Mouse (Mus musculus) hindbrain, embryonic 12.5 days (tissue): ENCODE measurements around the gene Cacnb2. TPM values are rescaled to one million over a fixed set of nuclear protein-coding genes. Genes with fewer than 3 reads are reported as not detected.

Source experiments
- ATAC-seq: fragments of 200-750 bp; cut with Nextera tagmentation; 2 replicates; pipeline ENCODE4 v1.8.0; 2017; ENCODE audit warnings: moderate TSS enrichment; ENCODE audit not compliant: low FRiP score
- H3K27ac ChIP-seq: fragments of 300-500 bp; sonication (generic); 2 replicates; pipeline ENCODE4 v1.5.1; 2016; ENCODE audit warnings: mild to moderate bottlenecking
- H3K27me3 ChIP-seq: fragments of 300-500 bp; sonication (generic); 2 replicates; pipeline ENCODE4 v1.6.1; 2016; ENCODE audit warnings: mild to moderate bottlenecking
- H3K36me3 ChIP-seq: fragments of 300-500 bp; sonication (generic); 2 replicates; pipeline ENCODE4 v1.6.1; 2016; ENCODE audit warnings: mild to moderate bottlenecking
- H3K4me1 ChIP-seq: fragments of 300-500 bp; sonication (generic); 2 replicates; pipeline ENCODE4 v1.6.1; 2016
- H3K4me2 ChIP-seq: fragments of 300-500 bp; sonication (generic); replicated peaks from 2 replicates; pipeline ENCODE4 v1.6.1; 2016; ENCODE audit warnings: mild to moderate bottlenecking
- H3K4me3 ChIP-seq: fragments of 300-500 bp; sonication (generic); 2 replicates; pipeline ENCODE4 v1.5.1; 2016; ENCODE audit warnings: mild to moderate bottlenecking
- H3K9ac ChIP-seq: fragments of 300-500 bp; sonication (generic); 2 replicates; pipeline ENCODE4 v1.6.1; 2016; ENCODE audit warnings: mild to moderate bottlenecking, moderate library complexity
- H3K9me3 ChIP-seq: fragments of 300-500 bp; sonication (generic); replicated peaks from 2 replicates; pipeline ENCODE4 v1.6.1; 2016; ENCODE audit warnings: mild to moderate bottlenecking
- WGBS: fragments of 180-500 bp; shearing (Covaris S2); methylation state at CpG from one replicate; pipeline ENCODE4 v1.1.7; 2016; 5-methylcytosine and 5-hydroxymethylcytosine counted together
- polyA plus RNA-seq: library from polyadenylated mRNA; unstranded; fragments of >200 nt; fragmentation: Nextera tagmentation; extraction: Ambion mirVana; gene quantifications from 2 replicates; pipeline ENCODE4 v1.2.1, GENCODE M21; 2016

Gene Cacnb2
- polyA plus RNA-seq, 1 experiment from 2014 or later, result 3.6 TPM

DNA sequence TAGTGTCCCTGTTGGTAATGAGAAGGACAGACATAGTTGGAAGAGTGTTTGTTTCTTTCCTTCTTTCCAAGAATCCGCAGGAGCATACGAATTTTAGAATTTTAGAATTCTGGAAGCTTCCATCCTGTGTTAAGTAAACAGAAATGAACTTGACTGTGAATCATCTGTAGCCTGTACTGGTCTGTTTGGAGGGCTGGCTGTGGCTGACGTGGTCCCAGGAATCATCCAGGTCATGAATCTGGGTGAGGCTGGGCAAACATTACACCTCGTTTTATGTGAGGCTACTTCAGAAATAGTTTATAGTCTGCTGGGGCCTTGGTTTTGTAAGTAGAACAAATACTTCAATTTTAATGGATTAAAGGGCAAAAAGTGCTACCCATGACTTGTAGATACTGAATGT lies 18.0 kb downstream of the Cacnb2 start:
- Histone ChIP-seq H3K4me3 (no peak overlapping the region), H3K27ac (no peak overlapping the region), H3K9me3 (no peaks in the 10 kb centered on the region), H3K27me3 (no peaks in the 10 kb centered on the region), H3K9ac (no peak overlapping the region), H3K36me3 (no peaks in the 10 kb centered on the region), H3K4me1 (no peaks in the 10 kb centered on the region), H3K4me2 (no peak overlapping the region)
- 80% methylated on average over 4 of the region's 4 CpGs for WGBS
- no peak for ATAC-seq

DNA sequence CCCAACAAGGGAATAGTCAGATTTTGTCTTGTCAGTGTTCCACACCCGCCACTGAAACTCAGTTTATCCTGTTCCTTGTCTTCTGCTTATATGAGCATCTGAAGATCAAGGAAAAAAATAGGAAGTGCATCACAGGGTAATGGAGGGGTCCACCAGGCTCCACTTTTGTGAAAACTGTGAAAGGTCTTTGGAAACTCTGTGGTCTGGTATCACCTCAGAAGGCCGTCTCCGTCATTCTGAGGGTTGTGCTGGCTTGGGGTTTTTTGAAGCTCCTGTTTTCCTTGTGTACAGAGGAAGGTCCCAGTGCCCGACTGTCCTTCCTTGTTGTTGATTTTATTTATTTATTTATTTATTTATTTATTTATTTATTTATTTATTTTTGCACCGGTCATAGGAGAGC lies 20.9 kb downstream of the Cacnb2 start:
- H3K4me1 ChIP-seq, result no peaks in the 10 kb centered on the region
- ATAC-seq, result no peak
- H3K27ac ChIP-seq, result no peak overlapping the region
- no peak overlapping the region for H3K9ac ChIP-seq
- no peaks in the 10 kb centered on the region for H3K36me3 ChIP-seq
- no peak overlapping the region for H3K4me3 ChIP-seq
- H3K4me2 ChIP-seq, result no peak overlapping the region
- no peaks in the 10 kb centered on the region for H3K27me3 ChIP-seq
- H3K9me3 ChIP-seq, result no peaks in the 10 kb centered on the region
- 93% methylated on average over 5 of the region's 5 CpGs for WGBS

DNA sequence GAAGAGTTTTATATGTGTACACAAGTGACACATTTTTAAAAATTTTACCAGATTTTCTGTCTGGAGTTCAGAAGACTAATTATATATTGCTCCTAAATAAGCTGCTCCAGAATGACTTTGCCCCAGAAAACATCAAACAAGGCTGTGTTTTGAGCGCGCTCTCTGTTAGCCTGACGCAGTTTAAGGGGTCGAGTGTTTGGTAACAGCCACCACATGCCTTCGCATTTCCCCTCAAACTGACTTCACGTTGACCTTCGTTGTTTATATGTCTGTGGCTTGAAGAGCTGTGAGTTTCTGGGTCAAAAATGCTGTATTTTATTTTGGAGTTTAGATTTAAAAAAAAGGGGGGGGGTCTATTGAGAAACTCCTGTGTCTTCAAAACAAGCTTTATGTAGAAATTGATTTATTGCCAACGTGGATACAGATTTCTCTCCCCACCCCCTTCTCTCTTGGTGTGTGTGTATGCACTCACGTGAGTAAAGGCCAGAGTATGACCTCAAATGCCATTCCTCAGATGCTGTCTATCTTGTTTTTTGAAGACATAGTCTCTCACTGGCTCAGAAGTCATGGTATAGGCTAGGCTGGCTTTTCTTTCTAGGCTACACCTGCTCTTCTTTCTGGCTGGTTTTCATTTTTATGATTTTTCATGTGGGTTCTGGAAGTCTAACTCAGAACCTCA lies 27.1 kb downstream of the Cacnb2 start:
- H3K9ac ChIP-seq, result no peak overlapping the region
- H3K27ac ChIP-seq, result no peak overlapping the region
- H3K4me3 ChIP-seq, result no peak overlapping the region
- H3K9me3 ChIP-seq, result no peaks in the 10 kb centered on the region
- H3K27me3 ChIP-seq, result no peaks in the 10 kb centered on the region
- WGBS, result 86% methylated on average over 9 of the region's 9 CpGs
- H3K4me1 ChIP-seq, result no peaks in the 10 kb centered on the region
- ATAC-seq, result no peak
- H3K36me3 ChIP-seq, result no peaks in the 10 kb centered on the region
- no peak overlapping the region for H3K4me2 ChIP-seq

DNA sequence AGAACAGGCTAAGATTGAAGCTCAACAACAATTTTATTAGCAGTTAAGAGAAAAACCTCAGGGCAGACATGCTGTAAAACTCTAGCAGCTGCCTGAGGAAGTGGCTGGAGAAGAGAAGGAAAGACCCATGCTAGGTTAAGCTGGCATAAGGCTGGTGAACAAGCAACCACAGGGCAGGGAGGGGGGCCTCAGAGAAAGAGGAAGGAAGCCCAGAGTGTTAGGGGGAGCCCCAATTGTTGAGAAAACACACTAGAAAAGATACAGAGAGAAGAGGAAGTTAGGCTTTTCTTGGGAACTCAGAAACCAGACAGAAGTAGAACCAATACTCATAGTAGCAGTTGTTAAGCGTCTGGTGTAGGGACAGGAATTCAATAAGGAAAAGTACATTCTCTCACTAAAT lies 28.7 kb downstream of the Cacnb2 start:
- Histone ChIP-seq H3K9me3 (no peaks in the 10 kb centered on the region), H3K27ac (no peak overlapping the region), H3K4me3 (no peak overlapping the region), H3K4me2 (no peak overlapping the region), H3K36me3 (no peaks in the 10 kb centered on the region), H3K27me3 (no peaks in the 10 kb centered on the region), H3K4me1 (no peaks in the 10 kb centered on the region), H3K9ac (no peak overlapping the region)
- WGBS, result 74% methylated on average over 1 of the region's 1 CpGs
- no peak for ATAC-seq

DNA sequence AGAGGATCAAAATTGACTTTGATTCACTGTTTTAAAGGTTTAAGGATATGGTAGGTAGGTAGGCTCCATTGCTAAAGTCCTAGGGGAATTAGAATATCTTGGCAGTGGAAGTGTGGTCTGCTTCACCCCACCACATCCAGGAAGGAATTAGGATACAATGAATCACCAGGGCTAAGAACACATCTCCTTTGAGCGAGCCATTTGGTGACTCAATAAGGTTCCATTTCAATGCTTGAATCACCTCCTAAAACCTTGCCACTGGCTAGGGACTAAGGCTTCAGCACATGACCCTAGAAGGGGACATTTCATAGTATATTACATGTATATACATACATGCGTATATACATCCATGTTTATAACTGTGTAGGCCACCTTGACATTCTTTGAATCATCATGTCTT lies 30.3 kb downstream of the Cacnb2 start:
- no peak overlapping the region for H3K9ac ChIP-seq
- no peak overlapping the region for H3K4me3 ChIP-seq
- no peaks in the 10 kb centered on the region for H3K36me3 ChIP-seq
- 93% methylated on average over 2 of the region's 2 CpGs for WGBS
- no peaks in the 10 kb centered on the region for H3K27me3 ChIP-seq
- no peak overlapping the region for H3K27ac ChIP-seq
- H3K9me3 ChIP-seq, result no peaks in the 10 kb centered on the region
- no peaks in the 10 kb centered on the region for H3K4me1 ChIP-seq
- H3K4me2 ChIP-seq, result no peak overlapping the region
- no peak for ATAC-seq

DNA sequence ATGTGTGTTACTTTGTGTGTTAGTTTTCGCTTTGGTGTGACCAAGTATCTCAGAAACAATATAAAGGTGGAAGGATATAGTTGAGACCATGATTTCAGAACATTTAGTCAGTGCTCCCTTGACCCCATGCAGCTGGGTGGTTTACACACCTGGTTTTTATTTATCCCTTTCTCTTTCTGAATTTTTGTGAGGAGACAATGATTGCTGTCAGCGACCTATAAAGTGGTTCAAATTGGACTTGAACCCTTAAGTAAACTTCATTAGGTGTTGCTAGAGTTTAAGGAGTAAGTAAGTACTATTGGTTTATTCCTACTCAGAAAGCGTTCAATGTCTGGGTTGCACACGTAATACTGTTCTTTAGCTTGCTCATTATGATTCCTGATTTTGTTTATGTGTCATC lies 36.4 kb downstream of the Cacnb2 start:
- no peak for ATAC-seq
- H3K36me3 ChIP-seq, result no peaks in the 10 kb centered on the region
- H3K4me3 ChIP-seq, result no peak overlapping the region
- no peaks in the 10 kb centered on the region for H3K27me3 ChIP-seq
- no peaks in the 10 kb centered on the region for H3K9me3 ChIP-seq
- WGBS, result 86% methylated on average over 4 of the region's 4 CpGs
- no peaks in the 10 kb centered on the region for H3K4me1 ChIP-seq
- H3K27ac ChIP-seq, result no peak overlapping the region
- no peak overlapping the region for H3K9ac ChIP-seq
- H3K4me2 ChIP-seq, result no peak overlapping the region

DNA sequence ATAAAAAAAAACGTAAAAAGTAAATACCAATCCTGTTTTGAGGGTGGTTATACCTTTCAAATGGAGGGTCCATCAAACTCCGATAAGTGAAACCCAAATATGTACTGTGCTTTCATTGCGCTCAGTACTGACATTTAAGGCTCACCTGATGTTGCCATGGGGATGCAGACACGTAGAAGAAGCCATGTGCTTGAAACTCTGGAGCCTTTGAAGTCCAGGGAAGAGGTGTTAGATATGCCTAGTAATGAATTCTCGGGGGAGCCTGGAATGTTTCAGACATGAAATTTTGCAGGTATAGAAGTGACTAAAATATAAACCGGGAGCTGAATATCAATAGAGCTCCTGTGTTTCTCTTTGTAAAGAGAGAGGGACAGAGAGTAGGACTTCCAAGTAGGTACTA lies 37.0 kb downstream of the Cacnb2 start:
- WGBS, result 88% methylated on average over 6 of the region's 6 CpGs
- H3K9me3 ChIP-seq, result no peaks in the 10 kb centered on the region
- no peaks in the 10 kb centered on the region for H3K36me3 ChIP-seq
- no peak for ATAC-seq
- no peak overlapping the region for H3K27ac ChIP-seq
- H3K4me1 ChIP-seq, result no peaks in the 10 kb centered on the region
- H3K4me2 ChIP-seq, result no peak overlapping the region
- H3K27me3 ChIP-seq, result no peaks in the 10 kb centered on the region
- no peak overlapping the region for H3K4me3 ChIP-seq
- no peak overlapping the region for H3K9ac ChIP-seq

DNA sequence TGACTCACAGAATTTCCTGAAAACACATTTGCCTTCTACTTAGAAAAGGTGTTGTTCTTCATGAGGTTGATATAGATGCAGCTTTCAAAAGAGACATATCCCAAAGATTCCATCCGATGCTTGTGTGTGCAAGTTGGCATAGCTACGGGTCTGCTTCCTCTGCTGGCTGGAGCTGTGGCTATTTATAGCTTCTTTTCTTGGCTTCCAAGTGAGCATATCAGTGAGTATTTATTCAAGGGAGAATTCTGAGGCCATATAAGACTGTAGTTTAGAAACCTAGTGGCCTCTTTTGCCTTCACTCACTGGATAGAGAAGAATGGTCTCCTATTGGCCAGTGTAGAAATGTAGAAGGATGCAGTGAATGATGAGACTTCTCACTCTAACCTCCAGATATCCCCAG lies 38.2 kb downstream of the Cacnb2 start:
- Histone ChIP-seq H3K27me3 (no peaks in the 10 kb centered on the region), H3K27ac (no peak overlapping the region), H3K4me2 (no peak overlapping the region), H3K4me3 (no peak overlapping the region), H3K4me1 (no peaks in the 10 kb centered on the region), H3K9me3 (no peaks in the 10 kb centered on the region), H3K9ac (no peak overlapping the region), H3K36me3 (no peaks in the 10 kb centered on the region)
- ATAC-seq, result no peak
- 68% methylated on average over 2 of the region's 2 CpGs for WGBS

DNA sequence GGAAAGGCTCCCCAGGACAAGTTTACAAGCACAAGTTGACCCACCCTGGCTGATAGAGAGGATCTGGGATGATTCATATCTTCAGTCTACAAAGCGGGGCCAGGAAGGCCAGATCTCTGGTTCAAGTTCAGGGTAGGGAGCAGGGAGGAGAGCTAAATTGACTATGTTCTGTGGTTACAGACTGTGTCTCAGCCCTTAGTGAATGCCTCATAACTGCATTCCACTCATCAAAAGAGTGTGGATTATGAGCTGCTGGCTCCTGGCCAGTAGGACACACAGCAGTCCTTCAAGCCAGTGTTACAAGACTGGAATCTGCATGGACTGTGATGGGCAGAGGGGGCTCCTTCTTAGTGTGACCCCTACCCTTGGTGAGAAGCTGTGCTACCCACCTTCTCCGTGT lies 48.4 kb downstream of the Cacnb2 start:
- H3K27ac ChIP-seq, result no peak overlapping the region
- no peaks in the 10 kb centered on the region for H3K36me3 ChIP-seq
- 85% methylated on average over 2 of the region's 2 CpGs for WGBS
- H3K4me2 ChIP-seq, result no peak overlapping the region
- no peak for ATAC-seq
- H3K27me3 ChIP-seq, result no peaks in the 10 kb centered on the region
- no peaks in the 10 kb centered on the region for H3K9me3 ChIP-seq
- H3K9ac ChIP-seq, result no peak overlapping the region
- H3K4me1 ChIP-seq, result peaks cover 1% of the 10 kb centered on the region; the same call in 1 of the 2 replicates
- H3K4me3 ChIP-seq, result no peak overlapping the region

DNA sequence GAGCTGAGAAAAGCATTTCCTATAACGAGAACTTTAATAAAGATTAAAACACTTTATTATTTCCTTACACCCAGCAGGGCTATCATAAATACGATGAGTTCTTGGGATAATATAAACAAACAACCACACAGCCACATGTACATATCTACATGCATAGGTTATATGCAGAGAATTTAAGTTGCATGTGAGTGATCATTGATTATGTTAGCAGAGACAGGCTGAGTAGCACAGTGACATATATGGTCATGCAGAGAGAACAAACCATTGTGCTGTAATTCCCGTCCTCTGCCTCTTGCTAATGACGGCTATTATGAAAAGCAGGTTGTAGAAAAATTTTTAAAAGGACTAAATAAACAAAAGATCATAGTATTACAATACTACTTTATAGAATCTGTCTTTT lies 53.8 kb downstream of the Cacnb2 start:
- Histone ChIP-seq H3K4me2 (no peak overlapping the region), H3K27ac (no peak overlapping the region), H3K4me1 (peaks cover 3% of the 10 kb centered on the region; the same call in 1 of the 2 replicates), H3K4me3 (no peak overlapping the region), H3K9ac (no peak overlapping the region), H3K27me3 (no peaks in the 10 kb centered on the region), H3K9me3 (no peaks in the 10 kb centered on the region), H3K36me3 (no peaks in the 10 kb centered on the region)
- WGBS, result 52% methylated on average over 4 of the region's 4 CpGs
- ATAC-seq, result peak; percentile 54

DNA sequence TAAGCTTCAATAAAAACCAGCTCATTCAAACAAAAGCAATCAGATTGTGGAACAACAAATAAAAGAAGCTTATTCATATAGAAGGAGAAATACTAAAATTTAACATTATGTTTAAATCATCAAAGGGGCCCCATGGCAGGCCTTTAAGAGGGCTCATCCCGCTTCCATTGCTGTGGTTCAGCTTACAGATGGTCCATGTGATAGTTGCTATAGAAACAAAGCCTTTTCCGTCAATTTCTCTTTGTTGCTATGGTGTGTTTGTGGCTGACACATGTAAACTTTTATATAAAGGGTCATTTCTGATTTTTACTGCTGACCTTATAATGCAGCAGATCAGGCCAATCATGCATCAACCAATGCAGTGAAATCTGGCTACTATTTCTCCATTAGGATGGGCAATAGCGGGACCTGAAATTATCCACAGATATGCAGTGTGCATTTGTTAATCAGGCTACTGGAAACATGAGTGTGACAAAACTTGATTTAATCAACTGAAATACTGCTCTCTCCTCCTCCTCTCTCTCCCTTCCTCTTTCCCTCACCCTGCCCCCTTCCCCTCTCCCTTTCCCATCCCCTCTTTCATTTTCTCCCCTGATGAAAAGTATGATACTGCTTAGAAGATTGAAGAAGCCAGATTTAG lies 54.4 kb downstream of the Cacnb2 start:
- 61% methylated on average over 3 of the region's 3 CpGs for WGBS
- H3K9me3 ChIP-seq, result no peaks in the 10 kb centered on the region
- no peak overlapping the region for H3K9ac ChIP-seq
- no peaks in the 10 kb centered on the region for H3K27me3 ChIP-seq
- peaks cover 3% of the 10 kb centered on the region; the same call in 1 of the 2 replicates for H3K4me1 ChIP-seq
- no peaks in the 10 kb centered on the region for H3K36me3 ChIP-seq
- H3K27ac ChIP-seq, result no peak overlapping the region
- ATAC-seq, result peak; percentile 68
- H3K4me3 ChIP-seq, result no peak overlapping the region
- H3K4me2 ChIP-seq, result no peak overlapping the region

DNA sequence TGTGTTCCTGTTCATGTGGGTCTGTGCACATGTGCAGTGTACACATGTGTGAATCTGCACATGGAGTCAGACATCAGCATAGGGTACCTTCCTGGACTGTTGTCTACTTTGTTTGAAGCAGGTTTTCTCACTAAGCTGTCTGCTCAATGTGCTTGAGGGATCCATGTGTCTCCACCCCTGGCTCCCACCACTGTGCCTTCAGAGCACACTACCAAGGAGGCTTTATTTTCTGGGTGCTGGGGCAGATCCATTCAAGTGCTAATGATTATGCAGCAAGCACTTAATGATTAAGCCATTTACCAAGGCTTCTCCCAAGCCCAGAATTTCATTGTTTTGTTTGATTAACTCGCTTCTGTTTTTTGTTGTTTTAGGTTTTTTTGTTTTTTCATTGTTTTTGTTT lies 62.3 kb downstream of the Cacnb2 start:
- no peak overlapping the region for H3K4me3 ChIP-seq
- no peaks in the 10 kb centered on the region for H3K4me1 ChIP-seq
- no peaks in the 10 kb centered on the region for H3K9me3 ChIP-seq
- ATAC-seq, result no peak
- H3K9ac ChIP-seq, result no peak overlapping the region
- no peak overlapping the region for H3K4me2 ChIP-seq
- no peaks in the 10 kb centered on the region for H3K36me3 ChIP-seq
- H3K27me3 ChIP-seq, result no peaks in the 10 kb centered on the region
- no peak overlapping the region for H3K27ac ChIP-seq
- 15% methylated on average over 1 of the region's 1 CpGs for WGBS

DNA sequence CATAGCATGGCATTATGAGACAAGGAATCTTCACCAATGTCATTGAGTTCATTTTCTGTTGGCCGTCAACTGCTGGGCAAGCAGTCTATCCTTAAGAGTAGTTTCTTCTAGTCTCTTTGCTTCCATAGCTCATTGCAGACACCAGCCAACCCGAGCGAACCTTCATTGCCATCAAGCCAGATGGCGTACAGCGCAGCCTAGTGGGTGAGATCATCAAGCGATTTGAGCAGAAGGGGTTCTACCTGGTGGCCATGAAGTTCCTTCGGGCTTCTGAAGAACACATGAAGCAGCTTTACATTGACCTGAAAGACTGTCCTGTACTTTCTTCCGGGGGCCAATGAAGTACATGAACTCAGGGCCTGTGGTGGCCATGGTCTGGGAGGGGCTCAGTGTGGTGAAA lies 69.2 kb downstream of the Cacnb2 start:
- 95% methylated on average over 8 of the region's 8 CpGs for WGBS

More for the DNA sequence above, 69.2 kb downstream of the Cacnb2 start:
- Histone ChIP-seq H3K27me3 (no peaks in the 10 kb centered on the region), H3K27ac (no peak overlapping the region), H3K4me3 (no peak overlapping the region), H3K9ac (no peak overlapping the region), H3K4me1 (no peaks in the 10 kb centered on the region), H3K36me3 (no peaks in the 10 kb centered on the region), H3K9me3 (no peaks in the 10 kb centered on the region), H3K4me2 (no peak overlapping the region)
- ATAC-seq, result no peak
